ENCODE assay signal across 8 mouse cellular contexts in the genomic region with DNA sequence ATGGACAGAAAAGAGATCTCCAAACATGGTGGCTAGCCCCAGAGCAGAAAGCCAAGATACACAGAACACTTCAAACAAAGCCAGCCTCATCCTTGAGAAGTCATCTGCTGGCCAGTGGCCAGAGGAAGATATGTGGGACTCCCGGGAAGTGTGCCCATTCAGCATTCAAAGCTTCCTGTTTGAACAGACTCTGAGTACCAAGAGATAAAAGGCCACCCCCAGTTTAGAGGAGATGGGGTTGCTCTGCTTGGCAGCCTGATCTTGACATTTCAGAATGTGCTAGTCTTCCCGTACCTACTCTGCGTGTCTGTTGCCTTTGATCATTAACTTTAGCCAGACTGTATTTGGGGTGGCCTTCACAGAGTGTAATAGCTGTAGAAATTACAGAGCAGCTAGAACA. TPM values are rescaled to one million over a fixed set of nuclear protein-coding genes. Genes with fewer than 3 reads are reported as not detected.
DNase-seq lines count a peak whose midpoint lies in the region.

No protein-coding gene starts in this region.

- intact Hi-C loops in gastrocnemius, postnatal 14 days (cut with DNase I; ENCODE audit: low total_unique reads), result no loop called here
- intact Hi-C loops in gastrocnemius, postnatal 36 days (cut with DNase I), result no loop called here

- DNase-seq in gastrocnemius, postnatal 14 days, result peak; percentile 3
- DNase-seq in gastrocnemius, adult 8-10 months (ENCODE audit: low spot score in 2 of 2), result no peak
- DNase-seq in layer of hippocampus, adult 18-20 months (ENCODE audit: low spot score in 2 of 2), result peak; percentile 13 to 28
- DNase-seq in layer of hippocampus, adult 9-10 months (ENCODE audit: low spot score), result no peak
- DNase-seq in adrenal gland, postnatal 14 days, result peak; percentile 91
- peak; percentile 76 for DNase-seq in lung, postnatal 36 days
- no peak for DNase-seq in gastrocnemius, adult 18-20 months (ENCODE audit: low spot score)
- DNase-seq in gastrocnemius, postnatal 36 days, result no peak

RNA-seq across cellular contexts. Expression of a gene that starts 59.5 kb away (rescaled TPM):
- total RNA-seq in gastrocnemius, postnatal 14 days (2021), result 1 to 10 TPM in 1 of 2 experiments, under 1 TPM in 1; 0.70 to 1.4 TPM
- 1 to 10 TPM in 1 of 4 experiments, under 1 TPM in 3; 0.27 to 1.1 (median 0.55) TPM for total RNA-seq in gastrocnemius, adult 8-10 months (2022)
- 10 to 100 TPM; 78.8 to 87.0 TPM for total RNA-seq in layer of hippocampus, adult 18-20 months (2021)
- total RNA-seq in adrenal gland, postnatal 14 days (2021), result 35.5 and 35.9 TPM in 2 replicates
- total RNA-seq in gastrocnemius, adult 18-20 months (2021), result under 1 TPM; 0.32 to 0.81 TPM
- under 1 TPM; 0.25 to 0.38 TPM for total RNA-seq in gastrocnemius, postnatal 36 days (2021)

Comparison
In these comparisons a context has a peak if more than half of its experiments do, and no peak if none do; other contexts are left out.
1. DNase-seq: peak in gastrocnemius, postnatal 14 days (single experiment), layer of hippocampus, adult 18-20 months (2 of 2), adrenal gland, postnatal 14 days (single experiment) and lung, postnatal 36 days (single experiment); none in gastrocnemius, adult 8-10 months (0 of 2), layer of hippocampus, adult 9-10 months (single experiment), gastrocnemius, adult 18-20 months (single experiment) and gastrocnemius, postnatal 36 days (0 of 2).
2. RNA of a gene that starts 59.5 kb away (total RNA-seq): 78.8 to 87.0 TPM in layer of hippocampus, adult 18-20 months and 35.5 to 35.9 TPM in adrenal gland, postnatal 14 days; 0.70 to 1.4 TPM in gastrocnemius, postnatal 14 days, 0.32 to 0.81 TPM in gastrocnemius, adult 18-20 months, 0.27 to 1.1 TPM in gastrocnemius, adult 8-10 months and 0.25 to 0.38 TPM in gastrocnemius, postnatal 36 days; every median in the first group is over 10 times any median in the second.